Mouse (Mus musculus): ENCODE data around the gene Casp12.

DNA sequence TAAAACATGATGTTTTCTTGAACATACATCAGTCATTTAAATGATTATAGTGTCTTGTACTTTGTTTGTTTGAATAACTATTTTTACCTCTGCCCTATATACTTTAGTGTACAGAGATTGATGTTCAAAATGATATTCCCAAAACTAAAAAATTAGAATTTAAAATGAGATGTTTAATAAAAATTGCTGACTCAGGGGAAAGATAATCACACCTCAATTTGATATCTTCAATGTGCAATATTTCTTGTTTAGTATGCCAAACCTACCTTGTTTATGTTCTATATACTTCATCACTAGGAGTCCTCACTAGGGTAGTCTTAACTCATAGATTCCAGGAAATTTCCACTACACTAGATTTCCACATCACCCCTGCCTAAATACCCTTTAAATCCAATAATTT is 35.1 kb upstream of the Casp12 start:
- no peak for TF ChIP-seq CTCF (IDR thresholded peaks at IDR 0.05; ENCODE audit: low read depth, low read length)
- no peak for TF ChIP-seq POLR2AphosphoS5 (IDR thresholded peaks at IDR 0.05; ENCODE audit: insufficient replicate concordance, low read depth, low read length)
- TF ChIP-seq GATA1 (IDR thresholded peaks at IDR 0.05; ENCODE audit: borderline replicate concordance, low read length) = no peak
- no peak for TF ChIP-seq TAL1 (conservative IDR thresholded peaks at IDR 0.05; ENCODE audit: low read depth, low read length)
- TF ChIP-seq GATA2 (IDR thresholded peaks at IDR 0.05; ENCODE audit: borderline replicate concordance, low read depth, low read length) = no peak
